Mouse (Mus musculus) hindbrain, embryonic 16.5 days (tissue): ENCODE data around the gene Espnl. TPM values are rescaled to one million over a fixed set of nuclear protein-coding genes. Genes with fewer than 3 reads are reported as not detected.

ENCODE experiments used
- ATAC-seq: fragments of 200-750 bp; cut with Nextera tagmentation; 2 replicates; pipeline ENCODE4 v1.8.0; 2017; ENCODE audit warnings: moderate TSS enrichment, moderate library complexity
- H3K27ac ChIP-seq: fragments of 300-500 bp; sonication (generic); 2 replicates; pipeline ENCODE4 v1.5.1; 2014; ENCODE audit warnings: low read depth, mild to moderate bottlenecking, control low read depth, low read length, moderate library complexity
- H3K27me3 ChIP-seq: fragments of 300-500 bp; sonication (generic); replicated peaks from 2 replicates; pipeline ENCODE4 v1.6.1; 2014; ENCODE audit warnings: low read length; ENCODE audit not compliant: control insufficient read depth, insufficient read depth
- H3K36me3 ChIP-seq: fragments of 300-500 bp; sonication (generic); 2 replicates; pipeline ENCODE4 v1.6.1; 2014; ENCODE audit warnings: mild to moderate bottlenecking, low read length, moderate library complexity, mixed read lengths; ENCODE audit not compliant: control insufficient read depth, insufficient read depth
- H3K4me1 ChIP-seq: fragments of 300-500 bp; sonication (generic); 2 replicates; pipeline ENCODE4 v1.6.1; 2014; ENCODE audit warnings: low read depth, low read length; ENCODE audit not compliant: control insufficient read depth, insufficient read depth
- H3K4me2 ChIP-seq: fragments of 300-500 bp; sonication (generic); 2 replicates; pipeline ENCODE4 v1.6.1; 2014; ENCODE audit warnings: mild to moderate bottlenecking, low read length, control low read depth, moderate library complexity
- H3K4me3 ChIP-seq: fragments of 300-500 bp; sonication (generic); 2 replicates; pipeline ENCODE4 v1.5.1; 2014; ENCODE audit warnings: mild to moderate bottlenecking, low read length, control low read depth, moderate library complexity
- H3K9ac ChIP-seq: fragments of 300-500 bp; sonication (generic); 2 replicates; pipeline ENCODE4 v1.6.1; 2014; ENCODE audit warnings: low read depth, mild to moderate bottlenecking, control low read depth, low read length, moderate library complexity
- H3K9me3 ChIP-seq: fragments of 300-500 bp; sonication (generic); 2 replicates; pipeline ENCODE4 v1.6.1; 2014; ENCODE audit warnings: mild to moderate bottlenecking, low read length, moderate library complexity; ENCODE audit not compliant: control insufficient read depth
- WGBS: fragments of 180-500 bp; shearing (Covaris S2); extraction: QIAGEN DNeasy Blood & Tissue Kit; methylation state at CpG from one replicate; pipeline ENCODE4 v1.1.7; 2014; 5-methylcytosine and 5-hydroxymethylcytosine counted together
- polyA plus RNA-seq: library from polyadenylated mRNA; unstranded; fragments of >200 nt; fragmentation: Nextera tagmentation; extraction: Ambion mirVana; gene quantifications from 2 replicates; pipeline ENCODE4 v1.2.1, GENCODE M21; 2015

Gene Espnl
- 0.05 and 0.14 TPM in 2 replicates for polyA plus RNA-seq

DNA sequence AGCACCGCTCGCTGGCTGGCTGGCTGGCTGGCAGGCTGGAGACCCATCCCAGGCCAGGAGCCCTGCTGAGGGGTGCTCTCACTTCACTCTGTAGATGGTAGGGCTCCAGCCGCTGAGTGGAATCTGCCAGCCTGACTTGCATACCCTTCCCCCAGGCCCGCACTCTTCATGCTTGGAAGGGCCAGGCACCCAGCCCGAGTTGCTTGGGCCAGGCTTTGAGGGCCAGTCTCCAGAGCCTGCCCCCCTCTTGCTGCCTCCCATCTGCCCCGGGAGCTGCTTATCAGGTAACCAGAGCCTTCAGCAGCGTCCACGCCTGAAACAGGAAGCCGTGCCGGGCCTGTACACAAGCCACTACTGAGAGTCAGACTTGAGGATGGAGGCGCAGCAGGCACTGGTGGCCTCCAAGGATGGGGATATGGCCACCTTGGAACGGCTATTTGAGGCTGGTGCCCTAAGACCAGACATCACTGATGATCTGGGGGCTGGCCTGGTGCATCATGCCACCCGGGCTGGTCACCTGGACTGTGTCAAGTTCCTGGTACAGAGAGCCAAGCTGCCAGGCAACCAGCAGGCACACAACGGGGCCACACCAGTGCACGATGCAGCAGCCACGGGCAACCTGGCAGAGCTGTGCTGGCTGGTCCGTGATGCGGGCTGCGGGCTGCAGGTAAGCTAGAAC, at the start of gene Espnl:
Espnl (plus strand) TSS at position 316 of the 679 bp plus-strand sequence.
- H3K4me1 ChIP-seq, result no peaks in the 10 kb centered on the region
- no peaks in the 10 kb centered on the region for H3K36me3 ChIP-seq
- no peaks in the 10 kb centered on the region for H3K27me3 ChIP-seq
- no peak within 1 kb of the TSS for H3K4me2 ChIP-seq
- H3K9ac ChIP-seq, result no peak within 1 kb of the TSS
- no peak within 1 kb of the TSS for H3K27ac ChIP-seq
- H3K9me3 ChIP-seq, result no peaks in the 10 kb centered on the region
- ATAC-seq, result no peak
- H3K4me3 ChIP-seq, result no peak within 1 kb of the TSS
- 80% methylated on average over 19 of the region's 19 CpGs for WGBS

DNA sequence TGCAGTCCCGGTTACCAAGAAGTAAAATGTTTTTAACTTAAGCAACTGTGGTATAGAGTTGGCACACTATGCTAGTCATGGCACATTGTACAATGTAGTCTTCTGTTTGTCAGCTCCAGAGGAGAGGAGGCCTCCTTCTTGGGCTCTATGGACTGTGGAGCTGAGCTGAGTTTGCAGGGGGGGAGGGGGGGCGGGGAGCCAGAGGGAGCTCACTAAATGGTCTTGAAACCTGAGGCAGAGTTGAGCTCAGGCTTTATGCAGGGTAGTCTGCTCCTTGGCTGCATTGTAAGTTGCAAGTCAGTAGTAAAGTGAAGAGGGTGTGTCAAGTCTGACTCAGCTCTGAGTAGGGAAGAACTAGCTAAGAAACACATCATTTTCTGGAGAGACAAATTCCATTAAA, 49.6 kb upstream of the Espnl start:
- ATAC-seq, result no peak
- WGBS, result 85% methylated on average over 2 of the region's 2 CpGs
- H3K4me3 ChIP-seq, result no peak overlapping the region

GRCm38 (mm10) chr1:91276581-91276980, 45.3 kb upstream of the Espnl start:
- no peaks in the 10 kb centered on the region for H3K27me3 ChIP-seq
- H3K4me1 ChIP-seq, result no peaks in the 10 kb centered on the region
- H3K36me3 ChIP-seq, result peaks cover 22% of the 10 kb centered on the region
- no peak overlapping the region for H3K4me2 ChIP-seq
- ATAC-seq, result no peak
- no peak overlapping the region for H3K9ac ChIP-seq
- H3K27ac ChIP-seq, result no peak overlapping the region
- no peaks in the 10 kb centered on the region for H3K9me3 ChIP-seq
- no peak overlapping the region for H3K4me3 ChIP-seq
- WGBS, result 96% methylated on average over 4 of the region's 4 CpGs

More for the DNA sequence above, 49.6 kb upstream of the Espnl start:
- Histone ChIP-seq H3K27me3 (no peaks in the 10 kb centered on the region), H3K4me2 (no peak overlapping the region), H3K36me3 (no peaks in the 10 kb centered on the region), H3K27ac (no peak overlapping the region), H3K4me1 (no peaks in the 10 kb centered on the region), H3K9me3 (no peaks in the 10 kb centered on the region), H3K9ac (no peak overlapping the region)

- 90% methylated on average over 2 of the region's 2 CpGs for WGBS
- peaks cover 22% of the 10 kb centered on the region for H3K36me3 ChIP-seq
Observed at GRCm38 (mm10) chr1:91277480-91277879, 44.4 kb upstream of the Espnl start.

DNA sequence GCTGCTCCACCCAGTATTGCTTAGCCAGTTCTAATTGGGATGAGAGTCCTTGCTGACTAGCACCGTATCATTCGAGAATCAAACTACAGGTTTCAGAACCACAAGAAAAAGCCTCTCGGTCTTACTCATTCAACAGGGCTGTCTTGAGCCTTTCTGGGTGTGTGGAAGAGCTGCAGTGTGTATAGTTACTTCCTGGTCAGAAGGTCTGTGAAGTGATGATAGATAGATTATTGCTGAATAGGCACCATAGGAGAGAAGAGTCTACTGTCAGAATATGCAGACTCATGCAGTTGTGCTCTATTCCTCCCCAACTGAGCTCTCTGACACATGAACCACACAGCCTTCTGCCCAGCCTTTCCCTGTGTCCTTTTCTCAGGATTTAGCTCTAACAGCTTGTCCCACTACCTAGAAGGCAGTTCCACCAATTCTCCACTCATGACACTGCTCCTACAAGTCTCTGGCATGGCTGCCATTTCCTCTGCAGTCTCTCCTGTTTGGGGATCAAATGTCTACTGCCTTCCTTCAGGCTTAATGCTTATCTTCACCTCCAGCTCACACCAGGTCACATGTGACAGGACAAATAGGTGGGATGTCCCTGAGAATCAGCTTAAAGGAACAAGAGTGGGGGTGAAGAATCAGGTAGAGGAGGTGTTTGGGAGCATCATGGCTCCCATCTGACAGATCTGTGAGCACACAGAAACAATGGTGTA, 43.3 kb upstream of the Espnl start:
- peaks cover 22% of the 10 kb centered on the region for H3K36me3 ChIP-seq
- H3K4me2 ChIP-seq, result no peak overlapping the region
- H3K4me3 ChIP-seq, result no peak overlapping the region
- H3K9me3 ChIP-seq, result no peaks in the 10 kb centered on the region
- 95% methylated on average over 3 of the region's 3 CpGs for WGBS
- no peak for ATAC-seq
- H3K9ac ChIP-seq, result no peak overlapping the region
- H3K4me1 ChIP-seq, result no peaks in the 10 kb centered on the region
- no peak overlapping the region for H3K27ac ChIP-seq
- H3K27me3 ChIP-seq, result no peaks in the 10 kb centered on the region

More at GRCm38 (mm10) chr1:91277480-91277879, 44.4 kb upstream of the Espnl start:
- Histone ChIP-seq H3K9ac (no peak overlapping the region), H3K27ac (no peak overlapping the region), H3K9me3 (no peaks in the 10 kb centered on the region), H3K4me1 (no peaks in the 10 kb centered on the region), H3K4me3 (no peak overlapping the region), H3K4me2 (no peak overlapping the region), H3K27me3 (no peaks in the 10 kb centered on the region)
- ATAC-seq, result no peak

- no peak overlapping the region for H3K4me3 ChIP-seq
- H3K9ac ChIP-seq, result no peak overlapping the region
- peaks cover 26% of the 10 kb centered on the region for H3K36me3 ChIP-seq
- WGBS, result 94% methylated on average over 1 of the region's 1 CpGs
- no peak overlapping the region for H3K27ac ChIP-seq
- H3K4me2 ChIP-seq, result no peak overlapping the region
- no peaks in the 10 kb centered on the region for H3K4me1 ChIP-seq
- no peaks in the 10 kb centered on the region for H3K9me3 ChIP-seq
- ATAC-seq, result no peak
- H3K27me3 ChIP-seq, result no peaks in the 10 kb centered on the region
Observed at GRCm38 (mm10) chr1:91279126-91279525, 42.7 kb upstream of the Espnl start.

- ATAC-seq, result no peak
Observed at GRCm38 (mm10) chr1:91282582-91282981, 39.3 kb upstream of the Espnl start.

DNA sequence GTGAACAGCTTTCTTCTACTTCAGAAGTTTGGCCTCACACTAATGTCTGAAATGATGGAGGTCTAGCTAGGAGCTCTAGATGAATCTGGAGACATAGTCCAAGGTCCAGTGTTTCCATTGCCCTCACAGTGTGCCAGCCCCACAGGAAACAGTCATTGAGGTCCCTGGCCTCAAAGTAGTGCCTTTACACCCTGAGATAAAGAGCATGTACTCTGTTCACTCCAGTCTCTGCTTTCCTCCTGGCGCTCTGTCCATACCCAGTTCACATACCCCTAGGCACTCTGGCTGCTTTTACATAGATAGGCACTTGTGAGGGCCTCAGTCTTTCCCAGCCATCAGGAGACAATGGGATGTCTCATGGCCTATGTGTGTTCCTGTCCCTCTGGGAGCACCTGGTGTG, 32.5 kb upstream of the Espnl start:
- ATAC-seq, result no peak
- peaks cover 17% of the 10 kb centered on the region for H3K36me3 ChIP-seq
- no peak overlapping the region for H3K27ac ChIP-seq

More at GRCm38 (mm10) chr1:91282582-91282981, 39.3 kb upstream of the Espnl start:
- WGBS, result 87% methylated on average over 1 of the region's 1 CpGs
- H3K27ac ChIP-seq, result no peak overlapping the region
- no peaks in the 10 kb centered on the region for H3K4me1 ChIP-seq
- H3K36me3 ChIP-seq, result peaks cover 39% of the 10 kb centered on the region
- no peak overlapping the region for H3K4me3 ChIP-seq
- no peak overlapping the region for H3K9ac ChIP-seq
- no peak overlapping the region for H3K4me2 ChIP-seq
- H3K9me3 ChIP-seq, result no peaks in the 10 kb centered on the region
- no peaks in the 10 kb centered on the region for H3K27me3 ChIP-seq

DNA sequence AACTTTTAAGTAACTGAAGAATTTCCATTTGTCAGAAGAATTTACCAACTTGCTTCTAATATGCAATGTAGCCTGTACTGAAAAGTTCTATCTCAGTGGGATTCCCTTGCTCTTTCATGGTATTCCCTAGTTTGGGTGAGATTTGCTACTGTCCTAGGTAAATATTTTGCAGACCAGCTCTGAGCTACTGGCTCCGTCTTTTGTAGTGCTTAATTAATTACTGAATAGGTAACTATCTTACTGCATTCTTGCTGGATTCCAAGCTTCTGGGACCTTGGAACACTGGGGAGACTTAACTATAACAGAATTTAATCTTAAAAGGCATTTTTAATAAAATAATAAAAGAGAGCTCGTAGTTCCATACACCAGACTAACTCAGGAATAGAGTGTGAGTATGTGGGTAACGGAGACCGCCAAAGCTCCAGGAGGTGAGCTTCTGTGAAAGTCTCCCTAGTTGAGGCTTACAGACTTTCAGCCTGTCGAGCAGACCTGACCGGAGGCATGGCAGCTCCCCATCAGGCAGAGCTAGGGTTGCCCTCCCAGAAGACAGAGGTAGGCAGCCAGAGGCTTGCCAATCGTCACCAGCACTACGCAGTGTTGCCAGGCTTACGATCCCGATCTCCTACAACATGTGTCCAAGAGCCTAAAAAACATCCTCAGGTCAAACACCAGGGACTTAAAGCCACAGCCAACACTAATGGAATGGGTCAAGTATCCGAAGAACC, 29.6 kb upstream of the Espnl start:
- H3K4me1 ChIP-seq, result no peaks in the 10 kb centered on the region
- no peak overlapping the region for H3K4me3 ChIP-seq
- 91% methylated on average over 11 of the region's 11 CpGs for WGBS
- H3K9ac ChIP-seq, result no peak overlapping the region
- H3K27me3 ChIP-seq, result no peaks in the 10 kb centered on the region
- no peak for ATAC-seq
- peaks cover 3% of the 10 kb centered on the region; the same call in 1 of the 2 replicates for H3K36me3 ChIP-seq
- no peak overlapping the region for H3K4me2 ChIP-seq
- H3K27ac ChIP-seq, result no peak overlapping the region
- H3K9me3 ChIP-seq, result no peaks in the 10 kb centered on the region

More for the DNA sequence above, 32.5 kb upstream of the Espnl start:
- H3K4me2 ChIP-seq, result no peak overlapping the region
- H3K4me1 ChIP-seq, result no peaks in the 10 kb centered on the region
- no peaks in the 10 kb centered on the region for H3K27me3 ChIP-seq
- H3K4me3 ChIP-seq, result no peak overlapping the region
- no peak overlapping the region for H3K9ac ChIP-seq
- H3K9me3 ChIP-seq, result no peaks in the 10 kb centered on the region
- 96% methylated on average over 1 of the region's 1 CpGs for WGBS
